Mouse (Mus musculus): ENCODE measurements around the gene Polr1c. TPM values are rescaled to one million over a fixed set of nuclear protein-coding genes. Genes with fewer than 3 reads are reported as not detected.

Polr1c gene
- total and polyA plus RNA-seq, 3 experiments = 26.6 to 76.2 (median 64.1) TPM

DNA sequence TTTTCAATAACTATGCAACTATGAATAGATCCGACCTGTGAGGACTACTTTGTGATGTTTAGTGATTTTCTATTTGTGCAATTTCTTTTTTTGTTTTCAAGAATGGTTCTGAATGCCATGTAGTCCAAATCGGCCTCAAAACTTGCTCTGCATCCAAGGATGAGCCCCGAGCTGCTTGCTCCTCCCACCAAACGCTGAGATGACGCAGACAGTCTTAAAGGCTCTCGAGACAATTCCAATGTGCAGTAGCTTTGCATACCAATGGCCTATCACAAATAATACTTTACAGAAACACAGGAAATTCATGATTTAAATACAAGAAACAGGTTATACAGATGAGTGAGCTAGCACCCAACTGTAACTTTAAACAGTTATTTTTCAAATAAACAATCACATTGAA is 46.7 kb downstream of the Polr1c start:
- no peaks in the 10 kb centered on the region for H3K9me3 ChIP-seq (replicated peaks)
- peaks cover 59% of the 10 kb centered on the region for H3K36me3 ChIP-seq (replicated peaks)
- DNase-seq (ENCODE audit: low spot score) = peak; percentile 40
- TF ChIP-seq TAL1 (conservative IDR thresholded peaks at IDR 0.05; ENCODE audit: low read depth, low read length) (no peak), GATA1 (IDR thresholded peaks at IDR 0.05; ENCODE audit: borderline replicate concordance, low read length) (no peak), CTCF (IDR thresholded peaks at IDR 0.05; ENCODE audit: low read depth, low read length) (no peak), GATA2 (IDR thresholded peaks at IDR 0.05; ENCODE audit: borderline replicate concordance, low read depth, low read length) (no peak), POLR2AphosphoS5 (IDR thresholded peaks at IDR 0.05; ENCODE audit: insufficient replicate concordance, low read depth, low read length) (no peak)
- peak overlapping the region; percentile 97 for H3K4me3 ChIP-seq (ENCODE audit: low read depth, low read length)
- peaks cover 44% of the 10 kb centered on the region for H3K4me1 ChIP-seq (ENCODE audit: insufficient read depth, low read depth, low read length)
- ATAC-seq (ENCODE audit: extremely low read depth, insufficient number of reproducible peaks, low FRiP score, poor library complexity, severe bottlenecking) = no peak
- H3K27me3 ChIP-seq (ENCODE audit: insufficient read depth, low read length) = no peaks in the 10 kb centered on the region

Other genes starting within 250 kb of the Polr1c start
- 106 and 145 TPM in 2 replicates for gene Vegfa, start 215.7 kb downstream of the Polr1c start, total RNA-seq (2014; fragmentation: Nextera tagmentation)
- gene Vegfa, start 215.7 kb downstream of the Polr1c start, total RNA-seq (2017) = 94.1 and 120 TPM in 2 replicates
- gene Vegfa, start 215.7 kb downstream of the Polr1c start, polyA plus RNA-seq (2012) = 51.6 and 56.0 TPM in 2 replicates
- gene Mrps18a, start 137.1 kb downstream of the Polr1c start, total RNA-seq (2014; fragmentation: Nextera tagmentation) = 66.4 and 87.7 TPM in 2 replicates
- gene Mrps18a, start 137.1 kb downstream of the Polr1c start, total RNA-seq (2017) = 55.3 and 71.3 TPM in 2 replicates
- gene Mrps18a, start 137.1 kb downstream of the Polr1c start, polyA plus RNA-seq (2012) = 88.7 and 110 TPM in 2 replicates
- gene Rsph9, start 103.8 kb downstream of the Polr1c start, total RNA-seq (2014; fragmentation: Nextera tagmentation) = not detected in 2 replicates
- 0.12 TPM in 1 of 2 replicates, not detected in the other for gene Rsph9, start 103.8 kb downstream of the Polr1c start, total RNA-seq (2017)
- gene Rsph9, start 103.8 kb downstream of the Polr1c start, polyA plus RNA-seq (2012) = not detected in 2 replicates
- gene Mad2l1bp, start 94.5 kb downstream of the Polr1c start, total RNA-seq (2014; fragmentation: Nextera tagmentation) = 21.7 and 27.4 TPM in 2 replicates
- gene Mad2l1bp, start 94.5 kb downstream of the Polr1c start, total RNA-seq (2017) = 12.7 and 14.0 TPM in 2 replicates
- gene Mad2l1bp, start 94.5 kb downstream of the Polr1c start, polyA plus RNA-seq (2012) = 7.8 and 12.8 TPM in 2 replicates
- gene Gtpbp2, start 87.0 kb downstream of the Polr1c start, total RNA-seq (2014; fragmentation: Nextera tagmentation) = 41.7 and 182 TPM in 2 replicates
- gene Gtpbp2, start 87.0 kb downstream of the Polr1c start, total RNA-seq (2017) = 30.3 and 31.8 TPM in 2 replicates
- gene Gtpbp2, start 87.0 kb downstream of the Polr1c start, polyA plus RNA-seq (2012) = 55.0 and 61.1 TPM in 2 replicates
- 24.8 and 25.7 TPM in 2 replicates for gene Polh, start 45.4 kb downstream of the Polr1c start, total RNA-seq (2014; fragmentation: Nextera tagmentation)
- gene Polh, start 45.4 kb downstream of the Polr1c start, total RNA-seq (2017) = 33.3 and 34.6 TPM in 2 replicates
- 2.2 and 2.8 TPM in 2 replicates for gene Polh, start 45.4 kb downstream of the Polr1c start, polyA plus RNA-seq (2012)
- 65.6 and 77.6 TPM in 2 replicates for gene Xpo5, start 45.3 kb downstream of the Polr1c start, total RNA-seq (2014; fragmentation: Nextera tagmentation)
- gene Xpo5, start 45.3 kb downstream of the Polr1c start, total RNA-seq (2017) = 50.9 and 55.3 TPM in 2 replicates
- gene Xpo5, start 45.3 kb downstream of the Polr1c start, polyA plus RNA-seq (2012) = 14.1 and 24.8 TPM in 2 replicates
- 31.3 and 32.5 TPM in 2 replicates for gene Yipf3, start within 50 bp of the Polr1c start, total RNA-seq (2014; fragmentation: Nextera tagmentation)
- 28.1 and 40.0 TPM in 2 replicates for gene Yipf3, start within 50 bp of the Polr1c start, total RNA-seq (2017)
- 72.2 and 72.4 TPM in 2 replicates for gene Yipf3, start within 50 bp of the Polr1c start, polyA plus RNA-seq (2012)
- gene Lrrc73, start 5.5 kb upstream of the Polr1c start, total RNA-seq (2014; fragmentation: Nextera tagmentation) = 0.38 TPM in 1 of 2 replicates, not detected in the other
- gene Lrrc73, start 5.5 kb upstream of the Polr1c start, total RNA-seq (2017) = 0.27 and 0.70 TPM in 2 replicates
- gene Lrrc73, start 5.5 kb upstream of the Polr1c start, polyA plus RNA-seq (2012) = 1.5 and 2.4 TPM in 2 replicates
- gene Tjap1, start 35.0 kb upstream of the Polr1c start, total RNA-seq (2014; fragmentation: Nextera tagmentation) = 35.3 and 48.1 TPM in 2 replicates
- gene Tjap1, start 35.0 kb upstream of the Polr1c start, total RNA-seq (2017) = 12.9 and 13.0 TPM in 2 replicates
- gene Tjap1, start 35.0 kb upstream of the Polr1c start, polyA plus RNA-seq (2012) = 110 and 121 TPM in 2 replicates
- gene Dlk2, start 49.4 kb upstream of the Polr1c start, total RNA-seq (2014; fragmentation: Nextera tagmentation) = not detected in 2 replicates
- gene Dlk2, start 49.4 kb upstream of the Polr1c start, total RNA-seq (2017) = 0.22 TPM in 1 of 2 replicates, not detected in the other
- not detected in 2 replicates for gene Dlk2, start 49.4 kb upstream of the Polr1c start, polyA plus RNA-seq (2012)
- 8.6 and 9.4 TPM in 2 replicates for gene Abcc10, start 80.3 kb upstream of the Polr1c start, total RNA-seq (2014; fragmentation: Nextera tagmentation)
- gene Abcc10, start 80.3 kb upstream of the Polr1c start, total RNA-seq (2017) = 3.1 and 3.8 TPM in 2 replicates
- 11.6 and 11.7 TPM in 2 replicates for gene Abcc10, start 80.3 kb upstream of the Polr1c start, polyA plus RNA-seq (2012)
- 45.3 and 46.6 TPM in 2 replicates for gene Zfp318, start 135.7 kb upstream of the Polr1c start, total RNA-seq (2014; fragmentation: Nextera tagmentation)
- gene Zfp318, start 135.7 kb upstream of the Polr1c start, total RNA-seq (2017) = 25.2 and 27.5 TPM in 2 replicates
- gene Zfp318, start 135.7 kb upstream of the Polr1c start, polyA plus RNA-seq (2012) = 3.5 and 4.1 TPM in 2 replicates
- not detected in 2 replicates for gene Crip3, start 180.9 kb upstream of the Polr1c start, total RNA-seq (2014; fragmentation: Nextera tagmentation)
- 0.12 TPM in 1 of 2 replicates, not detected in the other for gene Crip3, start 180.9 kb upstream of the Polr1c start, total RNA-seq (2017)
- not detected in 2 replicates for gene Crip3, start 180.9 kb upstream of the Polr1c start, polyA plus RNA-seq (2012)
- gene Slc22a7, start 190.4 kb upstream of the Polr1c start, total RNA-seq (2014; fragmentation: Nextera tagmentation) = not detected in 2 replicates
- gene Slc22a7, start 190.4 kb upstream of the Polr1c start, total RNA-seq (2017) = not detected in 2 replicates
- gene Slc22a7, start 190.4 kb upstream of the Polr1c start, polyA plus RNA-seq (2012) = not detected in 2 replicates
- not detected in 2 replicates for gene Ttbk1, start 239.6 kb upstream of the Polr1c start, total RNA-seq (2014; fragmentation: Nextera tagmentation)
- 0.11 and 0.52 TPM in 2 replicates for gene Ttbk1, start 239.6 kb upstream of the Polr1c start, total RNA-seq (2017)
- gene Ttbk1, start 239.6 kb upstream of the Polr1c start, polyA plus RNA-seq (2012) = 0.01 TPM in 1 of 2 replicates, not detected in the other
- 26.0 and 29.8 TPM in 2 replicates for gene Dnph1, start 248.7 kb upstream of the Polr1c start, total RNA-seq (2014; fragmentation: Nextera tagmentation)
- 18.8 and 24.9 TPM in 2 replicates for gene Dnph1, start 248.7 kb upstream of the Polr1c start, total RNA-seq (2017)
- 36.9 and 38.1 TPM in 2 replicates for gene Dnph1, start 248.7 kb upstream of the Polr1c start, polyA plus RNA-seq (2012)